Mouse (Mus musculus) olfactory bulb, adult 2 months (tissue): ENCODE results near the gene D430042O09Rik.

Source experiments
- CTCF ChIP-seq: fragments of 200-500 bp; IDR thresholded peaks from 2 replicates; pipeline ENCODE4 v1.5.1; 2012; ENCODE audit warnings: low read depth, mild to moderate bottlenecking, low read length, moderate library complexity; ENCODE audit not compliant: insufficient read depth
- POLR2A ChIP-seq: fragments of 200-500 bp; IDR thresholded peaks from 2 replicates; pipeline ENCODE4 v1.6.1; 2012; ENCODE audit warnings: mild to moderate bottlenecking, low read depth, low read length, moderate library complexity; ENCODE audit not compliant: insufficient read depth

DNA sequence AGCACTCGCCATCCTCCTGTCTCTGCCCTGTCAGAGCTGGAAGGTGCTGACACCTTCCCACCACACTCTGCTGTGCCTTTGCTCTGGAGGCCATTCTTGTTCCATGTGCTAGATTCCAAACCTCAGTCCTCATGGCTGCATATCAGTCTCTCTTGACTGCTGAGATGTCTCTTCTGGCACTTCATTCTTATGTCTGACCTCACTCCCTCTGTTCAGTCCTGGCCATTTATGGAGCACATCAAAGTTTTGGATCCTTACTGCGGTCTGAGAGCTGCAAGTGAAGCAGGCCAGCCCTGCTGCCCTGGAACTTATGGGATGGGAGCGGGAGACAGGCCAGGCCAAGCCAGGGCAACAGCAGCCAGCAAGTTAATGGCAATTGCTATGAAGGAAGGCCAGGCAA lies 56.7 kb downstream of the D430042O09Rik start:
- TF ChIP-seq CTCF (no peak), POLR2A (no peak)
